Mouse (Mus musculus) bone marrow, adult 2 months (tissue): Measurements from ENCODE around the gene Gm47985. TPM values are rescaled to one million over a fixed set of nuclear protein-coding genes. Genes with fewer than 3 reads are reported as not detected.
"Not testable (repeated sequence)": the region's sequence is repeated elsewhere in the genome, so short reads cannot be mapped to it uniquely, and the experiment has no call there.

Experiments used
- H3K27ac ChIP-seq: fragments of 200-500 bp; 2 replicates; pipeline ENCODE4 v1.5.1; 2012; ENCODE audit warnings: low read depth, mild to moderate bottlenecking, control low read depth, inconsistent platforms, low read length; ENCODE audit not compliant: control insufficient read depth, poor library complexity, insufficient read depth
- H3K4me1 ChIP-seq: fragments of 200-500 bp; 2 replicates; pipeline ENCODE4 v1.6.1; 2011; ENCODE audit warnings: low read length; ENCODE audit not compliant: control insufficient read depth, insufficient read depth
- H3K4me3 ChIP-seq: fragments of 200-500 bp; replicated peaks from 2 replicates; pipeline ENCODE3; 2011; ENCODE audit warnings: mild to moderate bottlenecking, low read depth, low read length, control low read depth; ENCODE audit not compliant: control insufficient read depth
- CTCF ChIP-seq: fragments of 200-500 bp; IDR thresholded peaks from 2 replicates; pipeline ENCODE4 v1.5.1; 2011; ENCODE audit warnings: low read length, control low read depth; ENCODE audit not compliant: control insufficient read depth, insufficient read depth
- POLR2A ChIP-seq: fragments of 200-500 bp; IDR thresholded peaks from 2 replicates; pipeline ENCODE4 v1.6.1; 2011; ENCODE audit warnings: low read depth, mild to moderate bottlenecking, control low read depth, low read length, borderline replicate concordance; ENCODE audit not compliant: control insufficient read depth
- WGBS: fragments of 180-500 bp; shearing (Covaris S2); methylation state at CpG from one replicate; pipeline ENCODE4 v1.1.7; 2018; 5-methylcytosine and 5-hydroxymethylcytosine counted together
- polyA plus RNA-seq: library from polyadenylated mRNA; stranded (reverse); fragments of >200 nt; gene quantifications from 2 replicates; pipeline ENCODE4 v1.2.4, GENCODE M21; 2011; ENCODE audit warnings: low replicate concordance; ENCODE audit not compliant: missing spikeins, insufficient read depth, insufficient read length

Gene Gm47985
- not detected in 2 replicates for polyA plus RNA-seq

DNA sequence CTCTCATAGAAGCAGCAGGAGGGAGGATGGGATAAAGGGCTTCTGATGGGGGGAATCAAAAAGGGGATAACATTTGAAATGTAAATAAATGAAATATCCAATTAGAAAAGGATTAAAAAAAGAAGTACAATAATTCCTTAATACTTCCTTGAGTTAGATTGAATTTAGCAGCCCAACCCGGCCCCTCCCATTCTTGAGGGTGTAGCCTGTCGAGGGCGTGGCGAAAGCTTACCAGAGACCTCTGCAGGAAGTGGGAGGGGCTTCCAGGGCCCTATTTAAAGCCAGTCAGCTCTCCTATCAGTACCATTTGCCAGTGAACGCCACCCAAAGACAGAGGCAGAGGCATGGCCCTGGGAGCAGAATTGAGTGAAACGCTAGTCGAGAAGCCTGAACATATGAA, at the start of gene Gm47985:
Gm47985 (plus strand) TSS at position 272 of the 400 bp plus-strand sequence.
- WGBS = no CpG with 5 or more reads among the region's 7 CpGs
- H3K27ac ChIP-seq, H3K4me1 ChIP-seq, H3K4me3 ChIP-seq: not testable (repeated sequence)

DNA sequence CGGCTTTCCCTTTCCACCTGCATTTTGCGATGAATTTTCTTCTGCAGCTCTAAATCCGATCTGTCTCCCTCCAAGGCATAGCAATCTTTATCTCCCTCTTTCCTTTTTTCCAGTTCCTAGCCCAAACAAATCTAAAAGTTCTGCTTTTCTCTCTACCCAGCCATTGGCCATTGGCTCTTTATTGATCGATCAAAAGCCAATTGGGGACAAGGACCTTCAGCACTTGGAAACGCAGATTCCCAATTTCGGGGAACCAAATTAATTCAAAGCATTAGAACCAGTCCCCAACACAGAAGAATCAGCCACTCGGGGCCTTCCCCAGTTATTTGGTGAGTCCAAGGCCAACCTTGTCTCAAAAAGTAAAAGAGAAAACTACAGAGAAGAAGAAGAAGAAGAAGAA, 49.7 kb upstream of the Gm47985 start:
- WGBS = 89% methylated on average over 7 of the region's 7 CpGs
- H3K4me3 ChIP-seq = no peak overlapping the region
- H3K27ac ChIP-seq = no peak overlapping the region
- no peaks in the 10 kb centered on the region for H3K4me1 ChIP-seq
- TF ChIP-seq POLR2A (no peak), CTCF (no peak)

DNA sequence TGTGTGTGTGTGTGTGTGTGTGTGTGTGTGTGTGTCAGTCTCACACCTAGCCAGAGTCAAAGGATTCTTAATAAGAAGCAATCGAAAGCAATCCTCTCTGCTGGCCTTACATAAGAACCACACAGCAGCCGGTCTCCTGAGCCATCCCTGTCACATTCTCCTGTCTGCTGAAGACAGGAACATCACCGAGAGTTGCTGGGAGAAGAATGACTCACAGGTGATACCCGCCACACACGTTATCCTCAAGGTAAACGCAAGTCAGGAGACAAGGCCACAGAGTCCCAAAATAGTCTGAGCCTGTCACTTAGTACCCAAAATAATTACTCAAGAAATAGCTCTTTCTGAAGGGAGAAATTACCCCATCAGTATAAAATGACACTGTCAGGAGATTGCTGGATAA, 43.9 kb upstream of the Gm47985 start:
- no peak overlapping the region for H3K27ac ChIP-seq
- 85% methylated on average over 6 of the region's 6 CpGs for WGBS
- no peak overlapping the region for H3K4me3 ChIP-seq
- TF ChIP-seq CTCF (no peak), POLR2A (no peak)
- no peaks in the 10 kb centered on the region for H3K4me1 ChIP-seq

DNA sequence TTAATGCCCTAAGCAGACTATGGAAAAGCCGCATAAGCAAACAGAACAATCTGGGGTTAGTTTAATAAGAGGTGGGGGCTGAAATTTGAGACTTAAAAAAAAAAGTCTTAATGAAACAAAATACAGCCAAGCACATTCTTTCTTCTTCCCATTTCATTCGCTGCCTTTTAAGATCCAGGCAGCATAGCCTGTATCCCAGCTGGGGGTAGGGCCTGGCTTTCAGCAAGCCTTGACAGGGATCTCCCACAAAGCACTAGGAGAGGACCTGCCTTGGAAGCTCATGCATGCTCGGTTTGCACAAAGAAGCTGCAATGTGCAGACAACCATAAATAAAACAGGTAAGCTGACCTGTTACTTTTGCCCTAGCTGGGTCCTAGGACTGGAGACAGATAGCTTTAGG, 41.4 kb upstream of the Gm47985 start:
- no peak for TF ChIP-seq POLR2A
- no peak for TF ChIP-seq CTCF
- Histone ChIP-seq H3K27ac (no peak overlapping the region), H3K4me1 (no peaks in the 10 kb centered on the region), H3K4me3 (no peak overlapping the region)
- WGBS = 87% methylated on average over 3 of the region's 3 CpGs

DNA sequence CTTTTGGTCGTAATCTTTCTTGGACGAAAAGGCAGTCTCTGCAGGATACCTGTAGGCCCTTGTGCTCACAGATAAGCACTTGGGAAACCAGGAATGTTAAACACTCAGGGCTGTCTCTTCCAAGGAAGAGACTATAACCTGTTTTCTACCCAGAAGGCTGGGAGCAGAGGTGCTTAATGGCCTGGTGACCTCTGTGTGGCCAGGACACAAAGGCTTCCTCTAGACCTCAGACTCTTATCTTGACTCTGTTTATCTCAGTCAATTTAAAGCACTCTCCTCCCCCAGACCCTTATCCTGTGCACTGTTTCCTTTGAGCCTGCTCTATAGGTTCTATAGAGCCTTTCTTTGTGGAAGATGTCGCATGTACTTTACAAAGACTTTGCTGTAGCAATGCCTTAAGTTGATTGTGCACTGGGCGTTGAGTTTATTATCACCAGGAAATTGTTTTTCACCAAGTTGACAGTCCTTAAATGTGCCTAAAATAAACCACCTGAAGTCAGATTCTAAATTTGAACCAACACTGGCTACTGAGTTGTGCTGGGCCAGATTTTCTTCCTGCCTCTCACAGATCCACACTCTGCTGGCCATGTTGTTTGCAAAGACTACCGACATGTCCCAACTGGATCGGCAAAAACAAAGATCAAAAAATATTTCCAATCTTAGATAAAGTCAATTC, 37.7 kb upstream of the Gm47985 start:
- TF ChIP-seq POLR2A (no peak), CTCF (no peak)
- no peak overlapping the region for H3K27ac ChIP-seq
- no peaks in the 10 kb centered on the region for H3K4me1 ChIP-seq
- WGBS = 78% methylated on average over 6 of the region's 6 CpGs
- no peak overlapping the region for H3K4me3 ChIP-seq

DNA sequence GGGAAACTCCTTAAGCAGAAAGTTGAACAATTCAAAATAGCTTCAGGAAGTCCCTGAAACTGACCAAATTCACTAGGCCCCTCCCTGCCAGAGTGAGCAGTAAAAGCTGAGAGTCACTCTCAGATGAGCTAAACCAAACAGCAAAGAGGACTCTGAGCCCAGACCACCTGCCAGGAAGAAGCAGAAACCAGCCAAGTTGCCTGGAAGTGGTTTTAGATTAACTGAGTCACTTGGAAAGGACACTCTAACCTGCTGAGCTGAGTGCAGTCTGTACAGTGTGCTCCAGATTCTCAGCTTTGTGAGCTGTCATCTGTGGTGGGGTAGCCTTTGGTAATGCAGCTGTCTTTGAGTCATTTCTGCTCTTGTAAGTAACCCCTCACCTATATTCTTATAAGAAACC, 34.5 kb upstream of the Gm47985 start:
- Histone ChIP-seq H3K27ac (no peak overlapping the region), H3K4me1 (no peaks in the 10 kb centered on the region)

DNA sequence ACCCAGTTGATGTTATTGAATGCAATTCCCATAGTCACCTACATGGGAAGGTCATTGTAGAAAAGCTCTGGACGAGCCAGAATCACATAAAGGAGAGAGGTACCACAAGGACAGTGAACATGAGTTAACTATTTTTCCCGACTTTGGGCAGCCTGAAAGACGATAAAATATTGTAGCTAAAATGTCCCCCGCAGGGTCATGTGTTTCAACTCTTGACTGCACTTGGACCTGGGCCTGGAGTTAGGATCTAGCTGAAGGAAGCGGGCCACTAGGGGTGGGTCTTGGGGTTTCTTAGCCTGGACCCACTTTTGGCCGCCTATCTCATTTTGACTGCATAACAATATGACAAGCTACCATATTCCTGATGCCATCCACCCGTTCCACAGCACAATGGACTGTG, 32.1 kb upstream of the Gm47985 start:
- H3K4me1 ChIP-seq = no peaks in the 10 kb centered on the region
- no peak overlapping the region for H3K27ac ChIP-seq
- H3K4me3 ChIP-seq = no peak overlapping the region
- WGBS = 85% methylated on average over 7 of the region's 7 CpGs
- TF ChIP-seq CTCF (no peak), POLR2A (no peak)

More for the DNA sequence above, 34.5 kb upstream of the Gm47985 start:
- TF ChIP-seq POLR2A = no peak
- H3K4me3 ChIP-seq = no peak overlapping the region

DNA sequence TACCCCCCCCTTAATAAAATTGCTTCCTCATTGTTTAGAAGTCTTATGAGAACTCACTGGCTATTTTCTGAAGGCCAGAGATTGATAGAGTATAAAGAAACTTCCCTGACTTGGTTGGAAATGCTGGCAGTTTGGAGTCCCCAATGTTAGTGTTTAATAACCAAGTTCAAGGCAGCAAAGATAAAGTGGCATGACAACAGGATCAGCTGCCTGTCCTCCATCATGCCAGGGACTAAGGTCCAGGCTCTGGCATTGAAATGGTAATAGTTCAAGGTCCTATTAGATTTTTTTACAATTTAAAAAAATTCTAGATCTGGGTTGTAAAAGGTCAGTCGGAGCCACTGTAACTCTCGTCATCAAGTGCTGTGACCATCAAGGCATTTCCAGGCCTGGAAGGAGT, 31.2 kb upstream of the Gm47985 start:
- H3K27ac ChIP-seq = no peak overlapping the region

DNA sequence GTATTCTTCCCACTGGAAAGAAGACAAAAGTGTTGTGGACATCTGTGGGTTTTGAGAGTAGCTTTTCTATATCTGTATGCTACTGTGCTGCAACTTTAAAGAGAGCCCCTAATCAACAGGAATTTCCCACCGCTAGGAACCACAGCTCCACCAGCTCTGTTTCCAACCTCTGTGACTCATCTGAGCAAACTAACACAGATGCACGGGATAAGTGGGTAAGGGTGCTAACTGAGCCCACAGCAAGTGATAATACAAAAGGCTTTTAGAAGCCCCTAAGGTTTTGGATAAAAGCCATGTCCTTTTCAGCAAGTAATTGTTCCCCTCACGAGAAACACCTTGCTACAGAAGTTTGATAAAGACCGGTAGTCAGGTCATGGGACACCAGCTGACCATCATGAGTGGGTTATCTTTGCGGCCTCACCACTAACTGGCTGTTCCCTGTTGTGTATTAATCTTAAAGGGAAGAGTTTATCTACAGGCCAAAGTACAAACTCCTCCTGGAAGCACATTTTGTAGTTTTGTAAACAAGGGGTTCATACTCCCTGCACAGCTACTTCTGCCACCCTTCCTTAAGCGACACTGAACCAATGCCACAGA, 29.2 kb upstream of the Gm47985 start:
- H3K4me3 ChIP-seq = no peak overlapping the region
- no peak overlapping the region for H3K27ac ChIP-seq
- H3K4me1 ChIP-seq = no peaks in the 10 kb centered on the region
- no peak for TF ChIP-seq CTCF
- TF ChIP-seq POLR2A = no peak
- WGBS = 68% methylated on average over 6 of the region's 6 CpGs

More for the DNA sequence above, 31.2 kb upstream of the Gm47985 start:
- WGBS = 82% methylated on average over 2 of the region's 2 CpGs
- no peak overlapping the region for H3K4me3 ChIP-seq
- H3K4me1 ChIP-seq = no peaks in the 10 kb centered on the region
- TF ChIP-seq POLR2A (no peak), CTCF (no peak)

DNA sequence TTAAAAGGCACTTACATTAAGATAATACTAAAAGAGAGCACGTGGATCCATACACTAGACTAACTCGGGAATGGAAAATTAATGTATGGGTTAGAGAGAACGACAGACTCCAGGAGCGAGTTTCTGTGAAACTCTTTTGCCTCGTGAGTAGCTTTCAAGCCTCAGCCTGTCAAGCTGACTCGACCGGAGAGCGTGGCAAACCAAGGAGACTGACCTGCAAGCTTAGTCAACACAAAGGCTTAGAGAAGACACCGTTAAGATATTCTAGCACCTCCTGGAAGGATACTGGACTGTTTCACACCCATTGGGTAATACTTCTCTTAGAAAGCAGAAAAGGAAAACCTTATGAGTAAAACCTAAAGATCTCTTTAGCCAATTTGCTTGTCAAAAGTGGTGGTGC, 28.2 kb upstream of the Gm47985 start:
- not testable (repeated sequence) for H3K27ac ChIP-seq, H3K4me1 ChIP-seq, H3K4me3 ChIP-seq
- WGBS = 86% methylated on average over 9 of the region's 9 CpGs
